Mouse (Mus musculus): ENCODE measurements at regions not wholly inside any gene's neighbourhood (a gene's known extent, or its start where the extent isn't known, plus 50 kb on each side); places are given as distances from the start of the nearest gene placed in this dataset.

DNA sequence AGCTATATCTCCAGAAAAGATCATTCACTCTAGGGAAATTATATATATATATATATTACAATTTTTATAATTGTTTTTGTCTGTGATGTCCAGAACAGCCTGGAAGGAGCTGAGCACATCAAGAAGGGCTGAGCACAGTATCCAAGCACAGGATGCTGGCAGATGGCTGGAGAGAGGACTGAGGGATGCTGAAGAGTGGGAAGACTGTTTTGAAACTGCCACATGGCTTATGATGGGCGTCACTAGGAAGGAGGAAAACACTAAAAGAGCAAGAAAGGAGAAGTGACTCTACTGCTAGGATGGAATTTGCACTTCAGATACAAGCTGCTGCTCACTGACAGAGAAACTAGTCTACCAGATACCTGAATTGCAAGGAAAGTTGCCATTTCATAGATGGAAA, 50.4 kb upstream of the Atg10 start:
- DNase-seq (ENCODE audit: low spot score in 2 of 2): no peak

DNA sequence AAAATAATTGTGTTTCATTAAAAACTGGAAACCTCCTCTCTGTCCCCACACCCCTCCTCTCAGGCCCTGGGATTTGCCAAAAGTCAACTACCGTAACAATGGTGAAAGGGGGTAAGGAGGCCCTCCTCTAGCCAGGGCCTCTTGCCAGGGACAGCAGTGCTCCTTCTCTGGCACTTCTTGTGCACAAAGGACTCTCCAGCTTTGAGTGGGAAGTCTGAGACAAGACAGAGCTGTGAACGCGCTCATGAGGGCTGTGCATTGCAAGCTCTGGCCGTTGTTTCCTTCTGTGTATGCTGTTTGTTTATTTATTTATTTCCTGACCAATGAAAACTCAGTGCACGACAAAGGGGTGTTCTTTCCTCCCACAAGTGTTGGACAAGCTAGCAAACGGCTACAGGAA, 50.8 kb upstream of the Atg10 start:
- no peak for DNase-seq (ENCODE audit: low spot score in 2 of 2)

DNA sequence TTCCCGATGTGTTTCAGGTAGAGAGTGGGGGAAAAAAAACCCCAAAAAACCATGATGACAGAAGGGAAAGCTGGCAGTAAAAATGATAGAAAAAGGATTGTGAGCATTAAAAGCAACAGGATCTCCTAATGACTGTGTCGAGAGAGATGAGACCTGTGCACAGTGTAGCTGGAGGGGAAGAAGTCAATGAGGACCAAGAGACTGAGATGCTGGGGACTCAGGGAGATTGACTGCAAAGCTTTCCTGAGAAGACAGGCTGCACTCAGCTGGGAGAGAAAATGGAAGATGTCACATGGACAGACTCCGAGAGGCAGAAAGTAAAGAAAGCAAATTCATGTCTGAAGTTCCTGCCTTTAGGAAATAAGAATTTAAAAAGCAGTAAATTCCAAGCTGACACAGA, 55.7 kb upstream of the Atg10 start:
- DNase-seq (ENCODE audit: low spot score in 2 of 2): no peak

DNA sequence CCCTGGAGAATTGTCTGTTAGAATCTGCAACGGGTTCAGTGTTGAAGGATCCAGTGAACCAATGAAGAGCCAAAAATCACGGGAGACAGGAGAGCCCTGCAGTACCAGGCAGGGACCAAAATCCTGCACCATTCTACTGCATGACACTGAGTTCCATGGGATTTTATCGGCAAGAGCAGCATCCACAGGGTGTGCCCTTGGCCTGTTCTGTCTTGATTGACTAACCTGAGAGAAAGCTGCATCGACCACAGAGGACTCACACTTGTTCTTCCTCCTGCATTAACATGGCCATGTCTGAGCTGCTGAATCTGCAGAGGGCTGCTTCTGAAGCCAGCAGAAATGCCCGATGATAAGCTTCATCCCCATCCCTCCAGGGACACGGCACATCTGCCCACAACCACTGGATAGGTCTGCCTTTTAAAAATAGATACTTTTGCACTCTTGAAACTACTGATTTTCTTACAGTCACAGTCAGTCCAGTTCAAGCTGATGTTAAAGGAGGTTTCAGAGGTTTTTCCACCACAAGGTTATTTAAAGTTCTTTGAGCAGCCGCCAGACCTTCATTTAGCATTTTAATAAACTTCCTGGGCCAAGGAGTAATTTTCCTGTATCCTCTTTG, 71.9 kb upstream of the Atg10 start:
- DNase-seq (ENCODE audit: low spot score in 2 of 2): no peak

DNA sequence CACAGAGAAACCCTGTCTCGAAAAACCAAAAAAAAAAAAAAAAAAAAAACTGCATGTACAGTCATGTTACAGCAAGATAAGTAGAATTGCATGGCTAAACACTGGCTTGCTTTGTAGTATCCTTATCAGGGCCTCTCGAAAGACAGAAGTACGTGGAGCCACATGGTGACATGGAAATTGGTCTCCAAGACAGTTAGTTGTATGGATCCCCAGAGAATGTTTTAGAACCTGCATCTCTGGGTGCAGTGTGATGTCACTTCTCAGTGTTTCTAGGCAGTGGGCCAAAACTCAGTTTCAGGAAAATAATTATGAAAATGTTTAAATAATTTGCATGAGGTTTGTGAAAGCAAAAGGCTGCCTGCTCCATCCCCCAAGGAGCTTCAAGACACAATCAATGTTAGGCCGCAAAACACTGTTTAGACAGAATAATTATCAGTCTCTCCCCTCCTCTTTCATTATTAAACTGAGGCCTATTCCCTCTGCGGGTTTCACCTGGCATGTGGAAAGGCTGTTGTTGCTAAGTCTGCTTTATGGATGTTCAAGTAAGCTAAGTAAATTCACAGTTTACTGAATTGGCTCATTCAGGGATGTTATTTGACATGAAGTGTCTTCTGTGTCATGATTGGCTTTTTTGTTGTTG, 72.9 kb upstream of the Atg10 start:
- no peak for DNase-seq (ENCODE audit: low spot score in 2 of 2)

DNA sequence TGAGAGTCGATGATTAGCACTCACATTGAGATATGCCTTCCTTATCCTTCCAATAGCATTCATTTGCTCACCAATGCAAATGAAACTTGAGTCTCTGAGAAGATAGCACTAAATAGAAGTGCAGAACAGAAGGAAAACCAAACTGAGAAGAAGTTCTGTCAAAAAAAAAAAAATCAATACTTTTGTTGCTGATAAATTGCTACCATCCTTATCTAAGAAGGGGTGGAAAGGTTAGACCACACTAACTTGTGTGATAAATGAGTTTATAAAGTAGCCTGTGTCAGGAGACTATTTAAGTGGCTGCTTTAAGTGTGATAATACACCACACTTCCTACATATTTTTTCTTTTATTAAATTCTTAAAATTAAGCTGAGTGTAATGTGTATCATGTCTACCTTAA, 78.1 kb upstream of the Atg10 start:
- no peak for DNase-seq (ENCODE audit: low spot score in 2 of 2)

DNA sequence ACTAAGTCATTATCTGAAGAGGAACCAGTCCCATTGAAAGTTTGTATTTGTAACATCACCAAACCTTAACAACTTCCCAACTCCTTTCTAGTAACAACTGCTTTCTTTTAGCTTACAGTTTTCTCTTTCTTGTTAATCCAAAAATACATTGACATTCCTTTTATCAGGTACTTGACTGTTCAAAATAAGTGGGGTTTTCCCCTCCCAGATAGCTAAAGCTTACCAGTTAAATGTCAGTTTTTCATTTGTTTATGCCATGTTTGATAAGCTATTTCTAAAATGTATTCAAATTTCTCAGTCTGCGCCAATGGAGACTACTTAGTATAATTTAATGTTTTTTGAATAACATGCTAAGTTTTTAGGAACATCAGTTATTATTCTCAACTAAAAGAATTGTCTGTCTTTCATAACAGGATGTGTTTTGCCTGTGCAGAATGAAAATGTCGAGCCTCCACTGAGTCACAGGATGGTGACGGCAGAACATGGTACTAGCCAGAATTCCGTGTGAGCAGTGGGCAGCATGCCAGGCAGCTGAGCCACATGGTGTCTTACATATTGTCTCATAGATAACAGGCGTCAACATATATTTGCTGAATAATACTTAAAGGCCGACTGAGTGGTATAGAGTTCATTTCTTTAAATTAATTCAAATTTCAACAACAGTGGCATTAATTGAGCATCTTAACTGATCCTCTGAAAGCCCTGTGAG, 82.1 kb upstream of the Atg10 start:
- DNase-seq (ENCODE audit: low spot score in 2 of 2): peak in 1 of 2 experiments; percentile 11

DNA sequence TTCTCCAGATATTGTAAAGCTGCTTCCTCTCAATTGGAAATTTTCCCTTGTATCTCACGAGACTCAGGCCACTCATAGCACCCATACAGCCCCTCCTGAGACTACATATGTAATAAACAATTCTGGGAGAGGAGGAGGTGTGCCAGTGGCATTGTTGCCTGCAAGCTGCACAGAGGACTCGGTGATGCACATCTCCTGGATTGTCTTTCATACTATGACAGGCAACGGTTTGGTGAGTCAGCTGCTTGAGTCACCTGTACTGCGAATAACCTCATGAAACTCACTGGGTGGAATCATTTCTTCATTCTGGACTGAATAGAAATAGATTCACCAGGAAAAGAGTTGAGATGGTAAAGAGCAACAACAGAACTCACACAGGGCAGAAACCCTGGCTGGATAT, 82.8 kb upstream of the Atg10 start:
- no peak for DNase-seq (ENCODE audit: low spot score in 2 of 2)

DNA sequence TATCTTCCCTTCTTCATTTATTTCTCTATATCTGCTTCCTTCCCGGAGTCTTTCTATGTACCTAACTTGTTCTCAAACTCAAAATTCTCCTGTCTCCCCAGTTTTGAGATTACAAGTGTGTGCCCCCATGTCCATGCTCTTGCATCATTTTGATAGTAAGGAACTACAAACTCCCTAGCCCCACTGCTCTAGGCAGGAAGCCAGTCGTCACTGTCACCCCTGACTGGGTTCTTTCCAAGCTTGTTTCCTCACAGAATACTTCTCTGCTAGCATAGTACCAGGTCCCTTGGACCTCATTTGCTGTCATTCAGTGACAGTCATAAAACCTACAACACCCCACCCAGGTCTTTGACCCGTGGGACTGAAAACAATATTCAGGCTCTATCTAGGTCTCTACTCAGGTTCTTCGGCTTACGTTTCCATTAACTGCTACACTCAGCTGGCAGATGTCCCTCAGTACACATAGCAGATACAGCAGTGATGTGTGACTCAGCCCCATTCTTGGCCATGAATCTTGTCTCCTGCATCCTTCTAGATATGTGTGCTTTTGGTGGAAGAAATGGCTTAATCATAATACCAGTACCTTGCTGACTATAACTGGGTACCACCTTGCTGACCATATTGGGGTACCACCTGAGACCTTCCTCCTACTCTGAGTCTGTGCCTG, 89.3 kb upstream of the Atg10 start:
- no peak for DNase-seq (ENCODE audit: low spot score in 2 of 2)

DNA sequence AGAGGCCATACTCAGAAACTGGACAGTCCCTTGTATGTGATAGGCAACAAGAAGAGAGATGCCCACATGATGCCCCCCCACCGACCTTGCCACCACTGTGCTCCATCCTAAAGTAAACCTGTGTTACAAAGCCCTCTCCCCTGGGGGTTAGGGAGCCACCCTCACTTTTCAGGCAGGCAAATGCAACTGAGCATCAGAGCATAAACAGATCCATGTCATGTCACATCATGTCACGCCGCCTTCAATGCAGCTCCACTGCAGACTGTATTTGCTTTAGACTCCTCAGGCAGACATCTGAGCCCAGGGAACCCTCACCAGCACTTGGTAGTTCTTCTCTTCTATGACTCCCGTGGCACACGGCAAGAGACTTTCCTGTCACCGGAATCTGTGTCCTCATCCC, 98.6 kb upstream of the Atg10 start:
- DNase-seq (ENCODE audit: low spot score in 2 of 2): no peak

DNA sequence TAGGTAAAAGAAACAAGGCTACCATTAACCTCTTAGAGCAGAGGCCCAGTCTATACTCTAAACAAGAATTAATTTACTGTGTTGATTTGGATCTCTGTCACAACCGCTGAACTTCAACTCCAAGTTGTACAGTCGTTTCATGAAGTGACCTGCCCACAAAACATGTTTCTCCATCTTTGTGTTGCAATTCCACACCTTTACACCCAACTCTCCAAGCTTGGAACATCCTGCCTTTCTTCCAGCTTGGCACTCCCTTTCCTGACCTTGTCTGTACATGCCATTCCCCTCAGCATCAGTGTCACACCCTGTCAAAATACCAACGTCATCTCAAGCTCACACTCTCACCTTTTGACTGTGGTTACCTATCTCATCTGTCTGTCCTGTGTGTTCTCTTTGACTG, 103.1 kb upstream of the Atg10 start:
- DNase-seq (ENCODE audit: low spot score in 2 of 2): no peak

DNA sequence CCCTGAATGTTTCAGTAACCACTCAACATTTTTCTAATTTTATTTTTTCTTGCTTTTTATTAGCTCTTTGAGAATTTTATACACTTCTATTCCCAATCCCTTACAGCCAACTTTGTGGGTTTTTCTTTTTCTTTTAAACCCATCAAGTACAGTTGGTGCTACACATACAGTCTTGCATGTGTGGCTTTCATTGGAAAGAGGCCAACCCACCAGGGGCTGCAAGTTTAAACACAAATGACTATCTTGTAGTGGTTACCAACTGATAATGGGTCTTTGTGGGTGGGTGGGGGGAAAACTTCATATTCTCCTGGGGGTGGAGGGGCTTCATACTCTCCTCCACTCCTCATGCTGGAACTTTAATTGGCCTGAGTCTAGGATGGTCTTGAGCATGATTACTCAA, 110.5 kb upstream of the Atg10 start:
- no peak for DNase-seq (ENCODE audit: low spot score in 2 of 2)

DNA sequence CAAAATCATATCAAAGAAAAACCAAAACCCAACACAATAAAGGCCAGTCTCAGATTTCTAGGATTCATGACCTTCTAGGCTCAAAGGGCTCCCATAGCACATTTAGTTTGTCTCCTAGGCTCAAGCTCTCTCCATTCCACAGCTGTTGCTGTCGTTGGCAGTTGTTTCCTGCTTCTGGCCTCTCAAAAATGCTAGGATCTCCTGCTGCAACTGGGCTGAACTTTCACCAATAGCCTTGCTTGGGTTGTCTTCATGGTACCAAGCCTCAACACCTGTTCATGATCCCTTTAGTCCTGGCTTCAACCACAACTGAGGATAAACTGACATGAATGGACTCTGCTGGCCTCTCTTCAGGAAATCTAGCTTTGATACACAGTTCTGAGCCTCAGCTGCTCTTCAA, 115.9 kb upstream of the Ssbp2 start:
- no peak for DNase-seq (ENCODE audit: low spot score in 2 of 2)

DNA sequence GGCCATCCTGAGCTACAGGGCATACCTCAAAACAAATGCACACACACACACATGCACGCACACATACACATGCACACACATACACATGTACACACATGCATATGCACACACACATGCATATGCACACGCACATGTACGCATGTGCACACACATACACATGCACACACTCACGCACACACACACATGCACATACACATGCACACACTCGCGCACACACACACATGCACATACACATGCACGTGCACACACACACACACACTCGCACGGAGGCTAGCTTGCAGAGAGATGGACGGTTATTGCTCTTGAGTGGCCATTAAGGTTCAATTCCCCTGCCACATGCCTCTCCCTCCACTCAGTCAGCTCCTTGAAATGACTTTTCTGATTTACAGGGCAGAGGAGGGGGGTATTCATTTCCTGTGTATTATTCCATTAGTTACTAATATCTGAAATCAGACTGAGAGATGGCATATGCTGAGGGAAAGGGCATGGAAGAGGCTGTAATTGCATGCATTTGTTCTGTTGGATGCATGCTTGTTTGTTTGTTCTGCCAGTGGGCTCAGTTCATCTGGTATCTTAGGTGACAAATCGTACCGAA, 111.5 kb upstream of the Ssbp2 start:
- DNase-seq (ENCODE audit: low spot score in 2 of 2): no peak

DNA sequence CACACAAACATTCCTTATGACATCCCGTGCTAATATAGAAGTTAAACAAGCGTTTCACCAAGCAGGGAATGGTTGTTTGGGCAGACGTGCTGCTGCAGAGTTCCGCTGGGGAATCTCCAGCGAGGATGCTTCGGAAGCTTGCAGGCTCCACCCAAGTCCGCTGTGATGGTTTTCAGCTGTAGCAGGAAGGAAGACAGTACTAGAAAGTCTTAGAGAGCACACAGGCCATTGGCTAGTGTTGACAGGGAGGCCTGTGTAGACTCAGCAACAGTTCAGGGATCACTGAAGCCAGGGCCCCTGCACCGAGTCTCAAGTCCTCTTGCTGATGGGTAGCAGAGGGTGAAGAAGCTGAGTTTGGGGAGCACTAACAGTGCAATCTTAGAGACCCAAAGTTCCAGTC, 107.8 kb upstream of the Ssbp2 start:
- no peak for DNase-seq (ENCODE audit: low spot score in 2 of 2)

DNA sequence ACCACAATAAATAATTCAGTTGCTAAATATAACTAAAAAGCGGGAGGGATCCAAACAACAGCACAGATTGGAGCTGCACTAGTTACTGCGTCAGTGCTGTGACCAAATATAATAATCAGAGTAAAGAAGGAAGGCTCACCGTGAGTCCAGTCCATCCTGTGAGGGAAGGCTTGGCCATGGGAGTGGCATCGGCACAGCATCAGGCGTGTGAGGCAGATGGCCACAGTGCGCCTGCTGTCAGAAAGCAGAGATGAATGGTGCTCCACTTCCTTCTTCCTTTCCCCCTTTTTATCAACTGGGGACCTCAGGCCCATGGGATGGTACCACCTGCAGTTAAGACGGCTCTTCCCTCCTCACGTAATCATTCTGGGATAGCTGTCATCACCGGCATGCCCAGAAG, 103.6 kb upstream of the Ssbp2 start:
- no peak for DNase-seq (ENCODE audit: low spot score in 2 of 2)

DNA sequence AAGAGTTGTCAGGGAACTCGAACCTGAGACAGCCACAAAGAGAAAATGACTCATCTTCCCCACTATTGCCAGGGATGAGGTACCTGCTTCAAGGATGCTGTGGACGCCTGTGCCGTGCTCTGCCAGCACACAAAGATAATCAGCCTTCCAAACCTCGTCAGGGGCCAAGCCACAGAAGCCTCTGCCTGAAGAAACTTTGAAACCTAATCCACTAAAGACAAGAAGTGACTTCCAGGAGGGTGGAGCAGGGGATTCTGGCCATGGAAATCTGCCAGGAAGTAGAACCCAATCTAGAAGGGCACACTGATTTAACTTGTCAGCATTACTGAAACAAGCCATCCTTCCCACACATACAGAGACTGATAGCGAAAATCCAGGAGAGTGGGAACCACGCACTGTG, 100.0 kb upstream of the Ssbp2 start:
- no peak for DNase-seq (ENCODE audit: low spot score in 2 of 2)

DNA sequence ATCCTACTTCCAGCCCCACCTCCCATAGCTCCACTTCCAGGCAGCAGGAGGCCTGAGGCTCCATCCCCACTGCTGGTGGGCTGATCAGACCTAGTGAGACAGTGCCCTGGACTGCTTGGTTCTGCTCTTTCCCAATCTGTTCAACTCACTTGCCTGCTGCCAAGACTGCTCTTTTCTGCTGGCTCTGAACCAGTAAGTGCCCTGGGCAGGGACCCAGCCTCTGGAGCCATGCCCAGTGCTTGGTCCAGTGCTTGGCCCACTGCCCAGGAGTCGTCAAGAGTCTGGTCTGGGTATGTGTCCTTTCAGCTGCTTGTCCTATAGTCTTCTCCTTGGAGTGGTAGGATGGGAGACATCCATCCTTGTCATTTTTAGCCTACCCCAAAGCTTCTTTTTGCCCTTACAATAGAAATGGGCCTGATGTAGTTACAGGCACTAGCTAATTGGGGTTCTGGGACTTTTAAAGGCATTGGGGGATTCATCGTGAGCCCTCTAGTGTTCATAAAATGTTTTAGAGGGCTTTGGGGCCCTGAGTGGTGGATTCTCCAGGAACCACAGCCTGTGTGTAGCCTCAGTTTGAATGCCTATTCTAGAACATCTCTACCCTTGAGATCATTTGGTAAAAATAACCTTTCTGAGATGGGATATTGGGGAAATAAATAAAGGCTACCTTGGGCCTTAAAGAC, 94.7 kb upstream of the Ssbp2 start:
- no peak for DNase-seq (ENCODE audit: low spot score in 2 of 2)

DNA sequence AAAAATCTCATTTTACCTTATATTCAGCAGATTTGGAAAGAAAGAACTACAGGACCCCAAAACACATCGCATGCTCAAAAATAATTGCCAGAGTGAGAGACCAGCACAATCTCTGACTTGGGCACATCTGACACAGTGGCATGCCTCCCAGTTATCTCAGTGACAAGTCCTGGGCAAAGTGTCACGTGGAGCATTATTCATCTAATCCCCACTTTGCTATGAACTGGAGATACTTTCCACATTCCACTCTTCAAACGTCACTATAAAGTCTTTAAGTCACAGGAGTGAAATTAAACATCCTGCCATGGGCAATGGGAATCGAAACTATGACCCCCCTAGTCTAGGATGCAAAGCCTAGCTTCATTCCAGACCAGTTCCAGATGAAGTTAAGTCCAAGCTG, 93.5 kb upstream of the Ssbp2 start:
- no peak for DNase-seq (ENCODE audit: low spot score in 2 of 2)

DNA sequence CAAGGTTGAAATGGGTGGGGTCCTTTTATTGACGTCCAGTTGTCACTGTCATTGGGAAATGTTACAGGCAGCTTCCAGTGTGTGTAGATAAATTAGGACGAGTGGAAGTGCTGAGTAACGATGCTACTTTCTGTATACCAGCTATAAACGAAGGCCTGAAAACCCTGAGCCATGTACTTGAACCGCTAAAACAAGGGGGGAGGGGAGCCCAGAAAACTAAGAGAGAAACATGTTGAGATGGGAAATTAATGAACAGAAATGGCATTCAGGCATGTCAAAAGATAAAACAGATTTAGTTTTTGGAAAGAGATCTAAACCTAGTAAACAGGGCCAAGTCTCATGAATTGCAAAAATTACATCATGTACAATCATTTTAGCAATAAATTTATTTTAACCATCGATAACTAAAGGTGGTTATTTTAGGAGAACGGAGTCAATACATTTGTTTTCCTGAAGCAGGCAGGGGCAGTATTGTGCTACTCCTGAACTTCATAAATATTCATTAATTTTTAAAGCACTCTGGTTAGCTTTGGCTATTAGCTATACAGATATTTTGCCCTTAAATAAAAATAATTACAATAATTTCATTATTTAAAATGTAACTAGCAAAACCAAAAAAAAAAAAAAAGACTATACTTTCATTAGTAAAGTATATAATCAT, 92.1 kb upstream of the Ssbp2 start:
- no peak for DNase-seq (ENCODE audit: low spot score in 2 of 2)

DNA sequence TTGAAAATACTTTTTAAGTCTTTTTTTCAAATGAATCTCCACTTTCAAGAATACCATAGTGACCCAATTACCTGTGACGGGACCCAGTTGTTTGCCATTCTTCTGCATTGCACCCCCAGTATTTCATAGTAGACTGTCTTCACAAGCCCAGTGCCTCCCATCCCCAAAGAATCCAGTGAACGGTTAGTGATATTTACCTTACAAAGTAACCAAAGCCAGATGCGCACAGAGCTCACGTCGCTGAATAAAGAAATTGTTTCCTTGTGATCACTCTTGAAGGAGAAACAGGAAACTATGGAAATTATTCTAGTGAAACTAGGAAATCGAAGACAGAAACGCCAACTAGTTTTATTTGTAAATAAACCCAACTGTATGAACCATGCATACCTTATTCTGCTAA, 91.4 kb upstream of the Ssbp2 start:
- no peak for DNase-seq (ENCODE audit: low spot score in 2 of 2)

Measured in spleen, postnatal 36 days (tissue).